Comparison of ENCODE assay signal across 8 mouse cellular contexts in the genomic region with DNA sequence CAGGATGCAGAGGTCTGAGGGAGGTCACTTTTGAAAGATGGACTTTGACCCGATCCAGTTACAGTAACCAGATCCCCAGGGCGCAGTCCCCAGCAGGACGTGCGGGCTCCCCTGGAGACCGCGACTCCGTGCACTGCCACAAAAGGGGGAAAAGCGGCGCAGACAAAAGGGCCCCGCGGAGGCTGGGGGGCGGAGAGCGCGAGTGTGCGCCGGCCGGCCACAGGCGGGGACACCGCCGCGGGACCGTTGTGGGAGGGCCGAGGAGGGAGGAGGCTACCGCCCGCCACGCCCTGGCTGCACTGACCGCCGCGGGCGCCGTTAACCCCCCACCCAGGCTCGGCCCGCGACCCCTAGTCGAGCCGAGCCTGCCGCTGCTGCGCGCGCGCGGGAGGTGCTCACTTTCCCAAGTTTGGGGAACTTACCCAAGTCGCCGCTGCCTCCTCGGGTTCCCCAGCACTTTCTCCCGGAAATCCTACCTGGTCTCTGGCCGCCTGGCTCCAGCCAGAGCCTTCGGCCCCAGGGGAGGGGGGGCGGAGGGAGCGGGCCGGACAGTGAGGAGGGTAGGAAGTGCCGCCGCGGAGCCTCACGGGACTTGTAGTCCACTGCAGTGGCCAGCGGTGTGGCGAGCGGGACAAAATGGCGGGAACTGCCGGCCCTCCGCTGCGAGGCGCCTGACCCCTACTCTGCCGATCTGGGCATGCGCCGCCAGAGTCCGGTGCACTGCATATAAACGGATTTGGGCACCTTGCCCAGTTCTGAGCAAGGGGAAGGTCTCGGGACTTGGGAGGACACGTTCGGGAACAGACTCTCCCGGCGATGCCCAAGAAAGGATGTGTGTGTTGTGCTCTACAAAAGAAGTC. TPM values are rescaled to one million over a fixed set of nuclear protein-coding genes. Genes with fewer than 3 reads are reported as not detected.
DNase-seq lines count a peak whose midpoint lies in the region; ATAC-seq and TF ChIP-seq lines count a peak whose summit lies in the region.

Gene Phactr4, minus strand, starts transcription at position 567 of the 860 bp plus-strand sequence.

- H3K36me3 ChIP-seq in G1E (replicated peaks): peaks cover 14% of the 10 kb centered on the region
- no peaks in the 10 kb centered on the region for H3K36me3 ChIP-seq in forebrain, postnatal 0 days (ENCODE audit: insufficient read depth)
- no peaks in the 10 kb centered on the region for H3K36me3 ChIP-seq in lung, embryonic 16.5 days (ENCODE audit: control insufficient read depth, insufficient read depth, low read length)

- peak within 1 kb of the TSS; percentile 79 for H3K27ac ChIP-seq in forebrain, postnatal 0 days (ENCODE audit: low read depth, low read length)
- peak within 1 kb of the TSS; percentile 99 for H3K27ac ChIP-seq in lung, embryonic 16.5 days (ENCODE audit: low read length)

- no peaks in the 10 kb centered on the region for H3K9me3 ChIP-seq in G1E (replicated peaks)
- no peaks in the 10 kb centered on the region for H3K9me3 ChIP-seq in forebrain, postnatal 0 days (ENCODE audit: low read length)
- no peaks in the 10 kb centered on the region for H3K9me3 ChIP-seq in lung, embryonic 16.5 days (ENCODE audit: control insufficient read depth, low read length)

- peak within 1 kb of the TSS; percentile 67 for H3K4me2 ChIP-seq in forebrain, postnatal 0 days (ENCODE audit: low read depth)
- H3K4me2 ChIP-seq in lung, embryonic 16.5 days (ENCODE audit: low read depth, low read length): peak within 1 kb of the TSS; percentile 72

- H3K27me3 ChIP-seq in G1E (ENCODE audit: insufficient read depth, low read length): no peaks in the 10 kb centered on the region
- no peaks in the 10 kb centered on the region for H3K27me3 ChIP-seq in forebrain, postnatal 0 days (ENCODE audit: insufficient read depth, low read length)
- no peaks in the 10 kb centered on the region for H3K27me3 ChIP-seq in lung, embryonic 16.5 days (ENCODE audit: control insufficient read depth, insufficient read depth, low read depth, low read length)

- peak; percentile 90 for ATAC-seq in G1E (ENCODE audit: extremely low read depth, insufficient number of reproducible peaks, low FRiP score, poor library complexity, severe bottlenecking)
- peak; percentile 96 for ATAC-seq in forebrain, postnatal 0 days
- peak; percentile 84 to 97 for ATAC-seq in hematopoietic stem cell, adult 5-6 weeks (replicated peaks in 1 of 2; ENCODE audit: insufficient read depth in 1 of 2, low FRiP score in 2 of 2, low TSS enrichment in 1 of 2, low read depth in 1 of 2, poor library complexity in 2 of 2, severe bottlenecking in 2 of 2)
- peak; percentile 99 for ATAC-seq in lung, embryonic 16.5 days (ENCODE audit: low read depth)

- no peak for TF ChIP-seq CTCF in G1E (IDR thresholded peaks at IDR 0.05; ENCODE audit: low read depth, low read length)
- TF ChIP-seq CTCF in forebrain, postnatal 0 days (IDR thresholded peaks at IDR 0.05; ENCODE audit: low read depth): 0 out of 2 replicates have a peak, but pooled peaks have one; percentile 3

- peak; percentile 83 for DNase-seq in G1E (ENCODE audit: low spot score)
- DNase-seq in cerebellum, adult 18-20 months: peak; percentile 95 to 98
- DNase-seq in forebrain, postnatal 0 days: peak; percentile 88
- DNase-seq in layer of hippocampus, adult 9-10 months (ENCODE audit: low spot score): peak; percentile 72
- DNase-seq in ovary, postnatal 10 days (ENCODE audit: low spot score): peak; percentile 90
- DNase-seq in thymus, postnatal 10 days (ENCODE audit: low spot score in 2 of 2): peak; percentile 68 to 72

- peaks cover 46% of the 10 kb centered on the region for H3K4me1 ChIP-seq in G1E (ENCODE audit: insufficient read depth, low read depth, low read length)
- H3K4me1 ChIP-seq in forebrain, postnatal 0 days (ENCODE audit: insufficient read depth): no peaks in the 10 kb centered on the region
- H3K4me1 ChIP-seq in lung, embryonic 16.5 days (replicated peaks; ENCODE audit: control insufficient read depth, insufficient read depth, low read length): peaks cover 15% of the 10 kb centered on the region

- under 1% methylated on average over 62 of the region's 73 CpGs for WGBS in forebrain, postnatal 0 days
- under 1% methylated on average over 63 of the region's 73 CpGs for WGBS in lung, embryonic 16.5 days

- H3K9ac ChIP-seq in forebrain, postnatal 0 days: peak within 1 kb of the TSS; percentile 63
- H3K9ac ChIP-seq in lung, embryonic 16.5 days (ENCODE audit: low read length): peak within 1 kb of the TSS; percentile 91

- peak within 1 kb of the TSS; percentile 92 for H3K4me3 ChIP-seq in G1E (ENCODE audit: low read depth, low read length)
- peak within 1 kb of the TSS; percentile 85 for H3K4me3 ChIP-seq in forebrain, postnatal 0 days (ENCODE audit: low read depth, low read length)
- H3K4me3 ChIP-seq in lung, embryonic 16.5 days (ENCODE audit: low read length): peak within 1 kb of the TSS; percentile 84

RNA-seq across cellular contexts. Expression of gene Phactr4, which starts in this region (rescaled TPM):
- total RNA-seq in G1E (2014; fragmentation: Nextera tagmentation): 72.5 and 86.2 TPM in 2 replicates
- 5.5 and 7.7 TPM in 2 replicates for total RNA-seq in G1E (2017)
- polyA plus RNA-seq in G1E (2012): 15.0 and 15.2 TPM in 2 replicates
- 3.2 and 3.9 TPM in 2 replicates for total RNA-seq in forebrain, postnatal 0 days (2014; rRNA removed)
- polyA plus RNA-seq in forebrain, postnatal 0 days (2015; fragmentation: Nextera tagmentation; extraction: Ambion mirVana): 3.5 and 4.9 TPM in 2 replicates
- 11.9 and 22.6 TPM in 2 replicates for total RNA-seq in hematopoietic stem cell, adult 5-6 weeks (2017)
- 20.1 and 20.8 TPM in 2 replicates for polyA plus RNA-seq in lung, embryonic 16.5 days (2015; fragmentation: Nextera tagmentation; extraction: Ambion mirVana)

Comparison
In these comparisons a context has a peak if more than half of its experiments do, and no peak if none do; other contexts are left out.
1. Peak in every context shown above with its lines: DNase-seq, ATAC-seq, H3K4me3 ChIP-seq and H3K27ac ChIP-seq.